Mouse (Mus musculus) right cerebral cortex, postnatal 36 days (tissue): ENCODE data around the gene Tbcd.

ENCODE experiments used
- DNase-seq, 2 experiments: peaks; one replicate each; pipeline ENCODE4 v3.0.0; 2022; ENCODE audit warnings: low spot score in 2 of 2, mixed read lengths in 1 of 2

Gene Tbcd

GRCm38 (mm10) chr11:121475699-121476415, 24.1 kb downstream of the Tbcd start:
- peak; percentile 44 to 51 for DNase-seq

DNA sequence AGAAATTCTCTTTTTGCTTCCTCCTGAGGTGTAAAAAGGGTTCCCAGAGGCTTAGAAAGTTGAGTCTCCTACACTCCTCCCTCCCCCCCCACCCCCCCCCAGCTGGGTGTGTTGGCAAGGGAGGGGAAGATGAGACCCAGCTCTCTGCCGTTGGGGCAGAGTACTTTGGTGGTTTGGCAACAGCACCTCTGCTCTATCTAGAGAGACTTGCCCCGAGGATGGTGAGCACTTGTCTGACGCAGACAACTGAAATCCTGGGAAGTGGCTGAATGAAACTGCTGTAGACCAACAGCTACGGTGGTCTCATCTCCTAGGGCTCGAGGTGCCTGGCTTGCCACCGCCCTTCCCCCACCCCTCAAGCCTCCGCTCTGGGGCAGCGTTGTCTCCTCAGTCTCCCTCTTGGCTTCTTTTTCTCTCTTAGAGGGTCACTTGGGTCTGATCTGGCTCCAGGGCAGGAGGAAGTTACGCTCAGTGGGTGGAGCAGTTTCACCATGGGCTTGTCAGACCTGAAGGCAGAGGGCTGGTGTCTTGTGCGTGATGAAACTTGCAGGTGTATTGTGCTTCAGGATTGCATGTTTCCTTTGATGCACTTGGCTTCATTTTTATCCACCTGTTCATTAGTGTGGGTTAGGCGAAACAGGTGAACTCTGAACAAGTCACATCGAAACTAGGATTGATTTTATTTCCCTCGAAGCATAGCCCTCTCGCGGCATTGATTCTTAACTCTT, 27.9 kb downstream of the Tbcd start:
- no peak for DNase-seq

GRCm38 (mm10) chr11:121481129-121481528, 29.4 kb downstream of the Tbcd start:
- DNase-seq = no peak

DNA sequence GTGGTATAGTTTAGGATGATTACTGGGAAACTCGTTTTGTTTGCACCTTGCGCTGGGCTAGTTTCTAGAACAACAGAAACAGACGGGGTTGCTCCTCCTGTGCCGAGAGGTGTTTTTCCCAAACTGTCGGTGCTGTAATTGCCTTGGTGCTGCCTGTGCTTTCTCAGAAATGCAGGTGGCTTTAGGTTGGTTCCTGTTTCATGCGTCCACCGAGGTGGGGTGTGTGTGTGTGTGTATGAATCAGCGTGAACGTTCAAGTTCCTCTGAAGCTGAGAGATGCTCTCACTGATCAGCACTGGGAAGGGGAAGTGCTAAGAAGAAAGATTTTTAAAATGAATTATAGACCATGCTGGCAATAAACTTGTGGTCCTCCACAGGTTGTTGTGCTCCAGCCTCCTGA, 34.1 kb downstream of the Tbcd start:
- no peak for DNase-seq

DNA sequence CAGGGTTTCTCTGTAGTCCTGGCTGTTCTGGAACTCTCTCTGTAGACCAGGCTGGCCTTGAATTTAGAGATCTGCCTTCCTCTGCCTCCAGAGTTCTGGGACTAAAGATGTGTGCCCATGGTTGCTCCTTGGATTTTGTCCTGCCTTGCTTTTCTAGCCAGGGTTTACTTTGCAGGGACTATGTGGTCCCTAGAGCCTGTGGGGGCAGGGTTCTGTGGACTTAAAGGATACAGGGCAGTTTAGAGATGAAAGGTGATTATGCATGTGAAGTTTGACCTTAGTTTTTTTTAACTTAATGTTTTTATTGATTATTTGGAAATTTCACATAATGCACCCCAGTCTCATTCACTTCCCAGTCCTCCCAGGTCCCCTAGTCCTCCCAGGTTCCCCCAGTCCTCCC, 38.9 kb downstream of the Tbcd start:
- no peak for DNase-seq

GRCm38 (mm10) chr11:121500595-121500994, 48.8 kb downstream of the Tbcd start:
- DNase-seq = no peak

DNA sequence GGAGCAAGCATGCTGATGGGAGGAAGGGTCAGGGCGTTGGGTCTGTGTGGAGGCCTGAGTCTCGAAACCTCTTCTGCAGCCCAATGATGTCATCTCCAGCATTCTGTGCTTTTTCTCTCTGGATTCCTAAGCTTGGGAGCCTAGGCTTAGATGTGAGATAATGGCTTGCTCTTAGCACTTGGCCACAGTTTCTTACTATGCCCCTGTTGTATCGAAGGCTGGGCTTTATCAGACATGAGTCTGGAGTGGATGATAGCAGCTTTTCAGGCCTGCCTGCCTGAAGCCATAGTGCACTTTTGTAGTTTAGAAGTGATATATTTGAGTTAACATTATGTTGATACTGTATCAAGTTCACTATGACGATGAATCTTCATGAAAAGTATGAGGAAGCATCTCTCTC, 49.8 kb downstream of the Tbcd start:
- no peak for DNase-seq

- no peak for DNase-seq
Measured at GRCm38 (mm10) chr11:121502000-121502860, 50.5 kb downstream of the Tbcd start.

DNA sequence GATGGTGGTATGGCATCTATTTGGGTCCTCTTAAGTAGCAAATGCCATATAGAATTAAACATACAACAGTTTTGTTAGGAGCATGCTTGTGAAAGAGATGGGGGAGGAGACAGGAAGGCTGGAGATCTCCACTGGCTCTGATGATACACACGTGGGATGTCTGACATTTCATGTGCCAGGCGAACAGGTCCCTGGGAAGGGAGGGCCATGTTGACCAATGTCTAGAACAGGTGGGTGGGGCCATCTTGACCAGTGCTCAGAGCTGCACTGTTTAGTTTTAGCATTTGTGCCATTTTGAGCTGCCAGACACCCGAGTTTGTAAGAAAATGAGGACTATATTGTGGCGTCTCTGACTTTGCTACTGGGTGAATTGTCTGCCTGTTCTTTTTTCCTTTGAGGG, 56.7 kb downstream of the Tbcd start:
- no peak for DNase-seq

DNA sequence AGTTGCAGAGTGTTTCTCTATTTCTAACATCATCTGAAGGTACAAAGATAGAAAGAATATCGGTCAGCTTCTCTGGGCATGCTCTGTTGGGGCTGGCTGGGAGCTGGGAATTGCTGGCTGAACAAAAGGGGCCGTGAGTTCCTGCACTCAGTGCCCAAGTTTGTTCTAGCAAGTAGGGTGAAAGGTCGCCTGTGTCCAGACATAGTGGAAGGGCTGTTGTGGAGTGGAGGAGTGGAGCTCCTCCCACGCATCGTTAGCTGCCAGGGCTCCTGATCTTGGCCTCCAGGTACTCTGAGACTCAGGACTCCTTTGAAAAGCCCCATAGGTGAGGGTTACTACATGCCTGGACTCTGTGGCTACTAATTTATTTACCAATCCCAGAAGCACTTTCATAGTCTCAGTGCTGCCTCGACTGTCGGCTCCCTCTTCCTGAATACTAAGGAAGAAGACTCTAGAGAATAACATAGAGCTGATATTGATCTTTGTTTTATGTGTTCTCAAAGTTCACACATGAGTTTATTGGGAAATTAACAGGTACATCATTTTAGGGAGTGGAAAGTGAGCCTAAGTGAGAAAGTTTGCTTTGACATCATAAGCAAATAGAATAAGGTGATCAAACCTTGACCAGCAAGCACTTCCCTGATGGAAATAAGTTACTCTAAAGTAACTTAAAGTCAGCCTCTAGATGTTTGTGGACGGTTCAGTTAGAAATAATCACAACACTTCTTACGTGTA, 58.9 kb downstream of the Tbcd start:
- no peak for DNase-seq

GRCm38 (mm10) chr11:121512896-121513572, 61.3 kb downstream of the Tbcd start:
- DNase-seq = no peak

GRCm38 (mm10) chr11:121515996-121516395, 64.2 kb downstream of the Tbcd start:
- no peak for DNase-seq

GRCm38 (mm10) chr11:121516906-121517305, 65.2 kb downstream of the Tbcd start:
- DNase-seq = no peak

DNA sequence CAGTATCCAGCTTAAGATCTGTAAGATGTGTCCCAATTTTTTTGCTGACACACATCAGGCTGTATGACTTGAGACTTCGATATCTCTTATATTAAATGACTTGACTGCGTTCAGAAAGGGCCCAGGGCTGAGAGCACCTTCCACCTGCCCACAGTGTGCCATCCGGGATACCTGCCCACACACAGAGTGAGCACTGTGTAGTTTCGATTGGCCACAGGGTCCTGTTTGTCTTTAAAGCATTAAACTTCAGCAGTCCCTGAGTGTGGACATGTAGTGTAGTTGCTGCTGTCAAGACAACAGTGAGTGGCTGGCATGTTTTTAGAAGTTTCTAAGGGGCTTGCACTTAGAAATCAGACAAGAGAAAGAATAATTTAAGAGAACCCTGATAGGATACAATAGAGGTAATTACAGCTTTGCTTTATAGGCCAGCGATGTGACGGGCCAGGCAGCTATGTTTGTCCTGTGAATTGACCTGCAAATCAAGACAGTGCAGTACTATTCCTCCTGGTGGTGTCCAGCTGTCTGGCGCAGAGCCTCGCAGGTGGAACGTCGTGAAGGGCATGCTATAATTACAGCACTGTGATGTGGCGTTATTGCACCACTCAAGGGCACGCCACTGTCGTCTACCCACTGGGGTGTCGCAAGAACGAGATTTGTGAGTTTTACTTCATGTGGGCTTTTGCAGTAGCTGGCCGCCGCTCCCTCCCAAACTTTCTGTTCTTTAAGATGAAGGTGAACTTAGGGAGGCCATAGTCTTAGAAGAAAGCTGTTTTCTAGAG, 66.1 kb downstream of the Tbcd start:
- DNase-seq = no peak

GRCm38 (mm10) chr11:121519131-121519530, 67.4 kb downstream of the Tbcd start, which contains the start of gene Zfp750:
Gene Zfp750 (minus strand): TSS chr11:121519333.
- no peak for DNase-seq

GRCm38 (mm10) chr11:121519703-121520102, 68.0 kb downstream of the Tbcd start:
- DNase-seq = no peak

- DNase-seq = no peak
Measured at GRCm38 (mm10) chr11:121520761-121521160, 69.0 kb downstream of the Tbcd start.

- DNase-seq = no peak
Measured at GRCm38 (mm10) chr11:121522156-121522762, 70.5 kb downstream of the Tbcd start.

DNA sequence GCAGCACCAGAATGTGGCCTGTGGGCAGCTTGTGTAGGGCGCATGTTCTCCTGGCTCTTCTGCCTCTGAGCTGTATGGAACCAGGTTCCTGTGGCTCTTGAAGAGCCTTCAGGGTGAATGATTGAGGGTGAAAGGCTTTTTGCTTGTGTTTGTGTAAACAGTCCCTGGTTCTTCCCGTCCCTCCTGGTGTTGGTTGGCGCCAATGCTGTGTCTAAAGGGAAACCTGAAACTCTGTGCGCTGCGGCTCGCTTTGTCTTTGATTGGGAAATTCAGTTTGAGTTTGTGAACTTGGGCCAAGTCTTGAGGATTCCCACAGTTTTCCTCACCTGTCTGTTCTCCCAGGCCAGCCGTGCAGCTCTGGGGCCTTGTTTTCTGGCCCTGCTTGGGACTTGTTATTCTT, 72.4 kb downstream of the Tbcd start:
- DNase-seq = no peak

DNA sequence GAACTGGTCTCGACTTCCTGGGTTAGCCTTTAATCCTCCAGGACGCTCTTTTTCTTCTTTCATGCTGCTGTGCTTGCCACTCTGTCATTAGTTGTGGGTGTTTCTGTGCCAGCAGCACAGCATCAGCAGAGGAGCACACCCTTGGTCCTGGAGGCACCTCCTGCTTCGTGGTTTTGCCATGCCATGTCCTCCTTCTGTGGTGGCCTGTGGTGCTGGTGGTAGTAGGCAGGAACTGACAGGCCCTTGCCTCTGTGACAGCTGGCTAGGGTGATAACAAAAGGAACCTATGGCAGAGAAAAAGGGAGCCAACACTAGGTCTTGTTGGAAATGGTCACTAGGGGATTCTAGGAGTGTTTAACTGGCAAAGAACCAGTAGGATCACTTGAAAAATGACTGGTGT, 78.0 kb downstream of the Tbcd start:
- no peak for DNase-seq
